Mouse (Mus musculus): ENCODE results near the gene Lxn. TPM values are rescaled to one million over a fixed set of nuclear protein-coding genes. Genes with fewer than 3 reads are reported as not detected.

The Lxn gene
- polyA plus RNA-seq, 1 experiment from 2014 or later: 12.6 TPM

GRCm38 (mm10) chr3:67462015-67462414, 1.7 kb downstream of the Lxn start:
- WGBS (ENCODE audit: insufficient replicate concordance): 89% methylated on average over 7 of the region's 7 CpGs
- H3K36me3 ChIP-seq (replicated peaks): peaks cover 29% of the 10 kb centered on the region

GRCm38 (mm10) chr3:67459881-67460280, 3.8 kb downstream of the Lxn start:
- H3K4me3 ChIP-seq (replicated peaks): no peak overlapping the region
- no peak for ATAC-seq (ENCODE audit: insufficient read depth)
- WGBS (ENCODE audit: insufficient replicate concordance): 83% methylated on average over 3 of the region's 3 CpGs
- no peak overlapping the region for H3K9ac ChIP-seq
- H3K4me1 ChIP-seq (replicated peaks): peaks cover 21% of the 10 kb centered on the region
- H3K4me2 ChIP-seq: no peak overlapping the region
- H3K36me3 ChIP-seq (replicated peaks): peaks cover 50% of the 10 kb centered on the region
- no peaks in the 10 kb centered on the region for H3K9me3 ChIP-seq (replicated peaks)
- no peaks in the 10 kb centered on the region for H3K27me3 ChIP-seq
- H3K27ac ChIP-seq (replicated peaks): no peak overlapping the region

More at GRCm38 (mm10) chr3:67462015-67462414, 1.7 kb downstream of the Lxn start:
- no peaks in the 10 kb centered on the region for H3K9me3 ChIP-seq (replicated peaks)
- H3K27ac ChIP-seq (replicated peaks): no peak overlapping the region
- no peaks in the 10 kb centered on the region for H3K27me3 ChIP-seq
- H3K4me2 ChIP-seq: no peak overlapping the region
- H3K4me1 ChIP-seq (replicated peaks): peaks cover 21% of the 10 kb centered on the region
- H3K9ac ChIP-seq: no peak overlapping the region
- H3K4me3 ChIP-seq (replicated peaks): no peak overlapping the region
- ATAC-seq (ENCODE audit: insufficient read depth): no peak

GRCm38 (mm10) chr3:67450601-67451210, 13.0 kb downstream of the Lxn start:
- ATAC-seq (ENCODE audit: insufficient read depth): no peak
- no peak overlapping the region for H3K4me3 ChIP-seq (replicated peaks)
- WGBS (ENCODE audit: insufficient replicate concordance): 70% methylated on average over 5 of the region's 5 CpGs
- no peak overlapping the region for H3K4me2 ChIP-seq
- no peak overlapping the region for H3K27ac ChIP-seq (replicated peaks)
- no peaks in the 10 kb centered on the region for H3K4me1 ChIP-seq (replicated peaks)
- H3K36me3 ChIP-seq (replicated peaks): peaks cover 72% of the 10 kb centered on the region
- no peak overlapping the region for H3K9ac ChIP-seq
- H3K9me3 ChIP-seq (replicated peaks): no peaks in the 10 kb centered on the region
- H3K27me3 ChIP-seq: no peaks in the 10 kb centered on the region

GRCm38 (mm10) chr3:67449660-67450059, 14.1 kb downstream of the Lxn start:
- Histone ChIP-seq H3K4me2 (no peak overlapping the region), H3K9ac (no peak overlapping the region), H3K27me3 (no peaks in the 10 kb centered on the region), H3K9me3 (replicated peaks) (no peaks in the 10 kb centered on the region), H3K27ac (replicated peaks) (no peak overlapping the region), H3K4me3 (replicated peaks) (no peak overlapping the region), H3K36me3 (replicated peaks) (peaks cover 71% of the 10 kb centered on the region), H3K4me1 (replicated peaks) (no peaks in the 10 kb centered on the region)
- WGBS (ENCODE audit: insufficient replicate concordance): 84% methylated on average over 21 of the region's 21 CpGs
- ATAC-seq (ENCODE audit: insufficient read depth): no peak

- H3K9me3 ChIP-seq (replicated peaks): no peaks in the 10 kb centered on the region
- H3K27me3 ChIP-seq: no peaks in the 10 kb centered on the region
- H3K4me3 ChIP-seq (replicated peaks): no peak overlapping the region
- no peak for ATAC-seq (ENCODE audit: insufficient read depth)
- WGBS (ENCODE audit: insufficient replicate concordance): 76% methylated on average over 2 of the region's 2 CpGs
- H3K9ac ChIP-seq: no peak overlapping the region
- H3K36me3 ChIP-seq (replicated peaks): peaks cover 73% of the 10 kb centered on the region
- no peak overlapping the region for H3K4me2 ChIP-seq
- H3K27ac ChIP-seq (replicated peaks): no peak overlapping the region
- no peaks in the 10 kb centered on the region for H3K4me1 ChIP-seq (replicated peaks)
Measured at GRCm38 (mm10) chr3:67447143-67447542, 16.6 kb downstream of the Lxn start.

GRCm38 (mm10) chr3:67434011-67434410, 29.7 kb downstream of the Lxn start:
- Histone ChIP-seq H3K4me3 (replicated peaks) (no peak overlapping the region), H3K4me1 (replicated peaks) (peaks cover 12% of the 10 kb centered on the region), H3K27ac (replicated peaks) (no peak overlapping the region), H3K9ac (no peak overlapping the region), H3K4me2 (no peak overlapping the region), H3K36me3 (replicated peaks) (peaks cover 60% of the 10 kb centered on the region), H3K9me3 (replicated peaks) (no peaks in the 10 kb centered on the region), H3K27me3 (no peaks in the 10 kb centered on the region)
- ATAC-seq (ENCODE audit: insufficient read depth): no peak
- 78% methylated on average over 6 of the region's 6 CpGs for WGBS (ENCODE audit: insufficient replicate concordance)

GRCm38 (mm10) chr3:67429999-67430380, 33.7 kb downstream of the Lxn start, which contains the start of gene Gfm1:
Gene Gfm1, plus strand, starts transcription at chr3:67430096.
- no peaks in the 10 kb centered on the region for H3K9me3 ChIP-seq (replicated peaks)
- 0% methylated on average over 24 of the region's 24 CpGs for WGBS (ENCODE audit: insufficient replicate concordance)
- H3K36me3 ChIP-seq (replicated peaks): peaks cover 27% of the 10 kb centered on the region
- peak within 1 kb of the TSS; percentile 80 for H3K9ac ChIP-seq
- ATAC-seq (ENCODE audit: insufficient read depth): peak; percentile 85
- H3K4me2 ChIP-seq: peak within 1 kb of the TSS; percentile 68
- H3K27ac ChIP-seq (replicated peaks): no peak within 1 kb of the TSS
- H3K27me3 ChIP-seq: no peaks in the 10 kb centered on the region
- peak within 1 kb of the TSS; percentile 87 for H3K4me3 ChIP-seq (replicated peaks)
- H3K4me1 ChIP-seq (replicated peaks): peaks cover 12% of the 10 kb centered on the region

GRCm38 (mm10) chr3:67429338-67429998, 34.3 kb downstream of the Lxn start:
- H3K27me3 ChIP-seq: no peaks in the 10 kb centered on the region
- H3K4me1 ChIP-seq (replicated peaks): peaks cover 12% of the 10 kb centered on the region
- H3K9ac ChIP-seq: no peak overlapping the region
- peak overlapping the region; percentile 68 for H3K4me2 ChIP-seq
- no peaks in the 10 kb centered on the region for H3K9me3 ChIP-seq (replicated peaks)
- peak overlapping the region; percentile 87 for H3K4me3 ChIP-seq (replicated peaks)
- no peak overlapping the region for H3K27ac ChIP-seq (replicated peaks)
- WGBS (ENCODE audit: insufficient replicate concordance): 27% methylated on average over 8 of the region's 8 CpGs
- no peak for ATAC-seq (ENCODE audit: insufficient read depth)
- H3K36me3 ChIP-seq (replicated peaks): peaks cover 26% of the 10 kb centered on the region

Other genes starting within 250 kb of the Lxn start
- 1.7 and 2.2 TPM in 2 replicates for gene Mlf1, start 89.8 kb downstream of the Lxn start, polyA plus RNA-seq (2015; fragmentation: Nextera tagmentation; extraction: Ambion mirVana)
- gene Gm17402, start 88.8 kb downstream of the Lxn start, polyA plus RNA-seq (2015; fragmentation: Nextera tagmentation; extraction: Ambion mirVana): not detected in 2 replicates
- 28.8 and 29.8 TPM in 2 replicates for gene Gfm1, start 33.8 kb downstream of the Lxn start, polyA plus RNA-seq (2015; fragmentation: Nextera tagmentation; extraction: Ambion mirVana)
- gene Rarres1, start 51.6 kb upstream of the Lxn start, polyA plus RNA-seq (2015; fragmentation: Nextera tagmentation; extraction: Ambion mirVana): 2.7 and 3.1 TPM in 2 replicates
- gene Mfsd1, start 118.8 kb upstream of the Lxn start, polyA plus RNA-seq (2015; fragmentation: Nextera tagmentation; extraction: Ambion mirVana): 25.3 and 25.5 TPM in 2 replicates